Mouse (Mus musculus) stomach, embryonic 15.5 days (tissue): ENCODE measurements around the gene Gm9803. TPM values are rescaled to one million over a fixed set of nuclear protein-coding genes. Genes with fewer than 3 reads are reported as not detected.
A peak's percentile ranks its signal among the peaks of the same experiment; 100 is the strongest.
"Not testable (repeated sequence)": the region's sequence is repeated elsewhere in the genome, so short reads cannot be mapped to it uniquely, and the experiment has no call there.

Source experiments
- ATAC-seq: fragments of 200-750 bp; cut with Nextera tagmentation; 2 replicates; pipeline ENCODE4 v1.8.0; 2017; ENCODE audit warnings: low read depth, moderate number of reproducible peaks, moderate TSS enrichment; ENCODE audit not compliant: insufficient read depth, low FRiP score
- H3K27ac ChIP-seq: fragments of 300-500 bp; sonication (generic); 2 replicates; pipeline ENCODE4 v1.5.1; 2015; ENCODE audit warnings: mild to moderate bottlenecking, inconsistent platforms
- H3K27me3 ChIP-seq: fragments of 300-500 bp; sonication (generic); replicated peaks from 2 replicates; pipeline ENCODE4 v1.6.1; 2015; ENCODE audit warnings: inconsistent platforms
- H3K36me3 ChIP-seq: fragments of 300-500 bp; sonication (generic); 2 replicates; pipeline ENCODE4 v1.6.1; 2015; ENCODE audit warnings: inconsistent platforms
- H3K4me1 ChIP-seq: fragments of 300-500 bp; sonication (generic); 2 replicates; pipeline ENCODE4 v1.6.1; 2015; ENCODE audit warnings: inconsistent platforms
- H3K4me2 ChIP-seq: fragments of 300-500 bp; sonication (generic); 2 replicates; pipeline ENCODE4 v1.6.1; 2015; ENCODE audit warnings: mild to moderate bottlenecking, inconsistent platforms
- H3K4me3 ChIP-seq: fragments of 300-500 bp; sonication (generic); replicated peaks from 2 replicates; pipeline ENCODE4 v1.5.1; 2015; ENCODE audit warnings: inconsistent platforms
- H3K9ac ChIP-seq: fragments of 300-500 bp; sonication (generic); 2 replicates; pipeline ENCODE4 v1.6.1; 2015; ENCODE audit warnings: inconsistent platforms
- H3K9me3 ChIP-seq: fragments of 300-500 bp; sonication (generic); 2 replicates; pipeline ENCODE4 v1.6.1; 2016; ENCODE audit warnings: inconsistent platforms
- WGBS: fragments of 180-500 bp; shearing (Covaris S2); methylation state at CpG from one replicate; pipeline ENCODE4 v1.1.7; 2015; 5-methylcytosine and 5-hydroxymethylcytosine counted together
- polyA plus RNA-seq: library from polyadenylated mRNA; unstranded; fragments of >200 nt; fragmentation: Nextera tagmentation; extraction: Ambion mirVana; gene quantifications from 2 replicates; pipeline ENCODE4 v1.2.1, GENCODE M21; 2015

Gene Gm9803
- 9.6 and 36.0 TPM in 2 replicates for polyA plus RNA-seq

DNA sequence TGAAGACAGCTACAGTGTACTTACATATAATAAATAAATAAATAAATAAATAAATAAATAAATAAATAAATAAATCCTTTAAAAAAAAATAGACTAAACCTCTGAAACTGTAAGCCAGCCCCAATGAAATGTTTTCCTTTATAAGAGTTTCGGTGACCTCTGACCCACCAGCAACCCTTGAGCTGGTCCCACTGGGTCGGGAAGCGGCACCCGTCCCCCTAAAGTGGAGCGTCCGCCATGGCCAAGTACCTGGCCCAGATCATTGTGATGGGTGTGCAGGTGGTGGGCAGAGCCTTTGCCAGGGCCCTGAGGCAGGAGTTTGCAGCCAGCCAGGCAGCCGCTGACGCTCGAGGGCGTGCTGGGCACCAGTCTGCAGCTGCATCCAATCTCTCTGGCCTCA, at the start of gene Gm9803:
TSS of gene Gm9803 (plus strand) at position 154 of the 400 bp plus-strand sequence.
- not testable (repeated sequence) for H3K9me3 ChIP-seq, H3K4me2 ChIP-seq, H3K4me1 ChIP-seq, H3K9ac ChIP-seq, H3K27ac ChIP-seq, H3K36me3 ChIP-seq, ATAC-seq, H3K27me3 ChIP-seq, H3K4me3 ChIP-seq
- 97% methylated on average over 10 of the region's 10 CpGs for WGBS

DNA sequence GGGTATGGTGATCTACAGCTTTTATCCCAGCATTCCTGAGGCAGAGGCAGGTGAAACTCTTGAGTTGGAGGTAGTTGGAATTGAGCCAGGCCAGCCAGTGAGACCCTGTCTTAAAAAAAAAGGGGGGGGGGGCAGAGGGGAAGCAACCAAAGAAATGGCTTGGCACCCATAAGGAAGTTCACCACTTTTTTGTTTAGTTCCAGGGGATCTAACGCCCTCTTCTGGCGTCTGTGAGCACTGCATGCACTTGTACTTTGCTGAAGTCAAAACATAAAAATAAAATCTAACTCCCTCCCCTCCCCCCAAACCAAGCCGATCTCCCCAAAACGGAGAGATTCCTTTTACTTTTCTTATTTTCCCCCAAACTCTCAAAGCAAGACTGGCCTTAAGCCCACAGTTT, 48.5 kb upstream of the Gm9803 start:
- no peaks in the 10 kb centered on the region for H3K36me3 ChIP-seq
- WGBS, result 50% methylated on average over 4 of the region's 4 CpGs
- ATAC-seq, result no peak
- no peak overlapping the region for H3K9ac ChIP-seq
- peaks cover 3% of the 10 kb centered on the region; the same call in 1 of the 2 replicates for H3K4me1 ChIP-seq
- no peak overlapping the region for H3K4me3 ChIP-seq
- H3K27ac ChIP-seq, result no peak overlapping the region
- H3K9me3 ChIP-seq, result no peaks in the 10 kb centered on the region
- no peak overlapping the region for H3K4me2 ChIP-seq
- H3K27me3 ChIP-seq, result no peaks in the 10 kb centered on the region

DNA sequence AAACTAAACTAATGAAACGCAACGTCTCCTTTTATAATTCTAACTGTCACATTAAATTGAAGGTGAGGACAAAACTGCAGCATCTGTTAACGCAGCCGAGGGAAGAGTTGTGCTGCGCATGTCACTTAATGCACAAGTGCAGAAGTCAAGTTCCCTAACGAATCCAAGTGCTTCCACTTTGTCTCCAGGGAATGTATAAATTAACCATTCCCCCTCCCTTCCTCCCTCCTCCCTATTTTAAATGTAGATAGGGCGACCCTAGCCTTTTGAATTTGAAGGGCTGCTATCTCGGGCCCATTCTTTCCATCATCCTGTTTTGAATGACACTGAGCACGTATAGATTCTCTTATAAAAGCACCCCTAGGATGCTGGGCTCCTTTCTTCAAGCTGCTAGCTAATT, 46.4 kb upstream of the Gm9803 start:
- 20% methylated on average over 9 of the region's 9 CpGs for WGBS
- no peak overlapping the region for H3K27ac ChIP-seq
- H3K9me3 ChIP-seq, result no peaks in the 10 kb centered on the region

DNA sequence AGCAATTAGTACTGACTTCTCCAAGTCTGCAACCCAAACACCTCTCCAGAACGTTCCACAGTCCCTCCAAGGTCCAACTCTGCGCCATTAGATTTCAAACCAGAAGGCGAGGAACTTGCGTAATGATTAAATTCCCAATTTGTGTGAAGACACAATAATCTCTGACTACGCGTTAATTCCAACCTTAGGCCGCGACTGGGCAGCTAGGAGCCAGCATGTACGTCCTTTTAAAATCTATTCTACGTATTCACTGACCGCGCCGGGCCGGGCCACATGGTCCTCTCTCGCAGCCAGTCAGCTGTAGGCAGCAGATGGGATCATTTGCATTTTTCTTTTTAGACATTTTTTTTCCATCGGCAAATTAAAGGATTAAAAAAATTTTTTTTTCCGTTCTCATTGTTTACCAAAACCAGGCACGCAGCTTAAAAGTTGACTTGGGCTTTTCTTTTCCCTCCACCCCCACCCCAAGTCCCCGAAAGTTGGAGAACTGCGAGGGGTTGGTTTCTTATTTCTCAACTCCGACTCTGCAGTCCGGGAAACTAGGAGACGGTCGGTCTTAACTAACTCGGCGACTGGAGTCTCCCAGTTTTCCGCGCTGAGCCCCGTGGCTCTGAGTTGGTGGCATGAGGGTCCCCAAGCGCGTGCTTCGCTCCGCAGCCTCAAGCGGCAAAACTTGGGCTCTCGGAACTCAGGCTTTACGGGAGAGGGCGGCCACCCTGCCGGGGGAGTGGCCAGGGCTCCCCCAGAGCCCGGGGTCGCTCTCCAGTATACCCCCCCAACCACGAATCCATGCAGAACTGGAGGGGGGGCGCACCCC, 45.8 kb upstream of the Gm9803 start:
- Histone ChIP-seq H3K27me3 (no peaks in the 10 kb centered on the region), H3K4me2 (peak overlapping the region; percentile 78), H3K4me3 (peak overlapping the region; percentile 86), H3K4me1 (peaks cover 19% of the 10 kb centered on the region; the same call in 1 of the 2 replicates), H3K9me3 (no peaks in the 10 kb centered on the region), H3K9ac (peak overlapping the region; percentile 80), H3K36me3 (no peaks in the 10 kb centered on the region), H3K27ac (peak overlapping the region; percentile 97)
- under 1% methylated on average over 42 of the region's 42 CpGs for WGBS
- ATAC-seq, result no peak

More for the DNA sequence above, 46.4 kb upstream of the Gm9803 start:
- peak overlapping the region; percentile 86 for H3K4me3 ChIP-seq
- H3K9ac ChIP-seq, result no peak overlapping the region
- peaks cover 18% of the 10 kb centered on the region; the same call in 1 of the 2 replicates for H3K4me1 ChIP-seq
- no peaks in the 10 kb centered on the region for H3K36me3 ChIP-seq
- H3K4me2 ChIP-seq, result peak overlapping the region; percentile 78
- no peaks in the 10 kb centered on the region for H3K27me3 ChIP-seq
- ATAC-seq, result no peak

DNA sequence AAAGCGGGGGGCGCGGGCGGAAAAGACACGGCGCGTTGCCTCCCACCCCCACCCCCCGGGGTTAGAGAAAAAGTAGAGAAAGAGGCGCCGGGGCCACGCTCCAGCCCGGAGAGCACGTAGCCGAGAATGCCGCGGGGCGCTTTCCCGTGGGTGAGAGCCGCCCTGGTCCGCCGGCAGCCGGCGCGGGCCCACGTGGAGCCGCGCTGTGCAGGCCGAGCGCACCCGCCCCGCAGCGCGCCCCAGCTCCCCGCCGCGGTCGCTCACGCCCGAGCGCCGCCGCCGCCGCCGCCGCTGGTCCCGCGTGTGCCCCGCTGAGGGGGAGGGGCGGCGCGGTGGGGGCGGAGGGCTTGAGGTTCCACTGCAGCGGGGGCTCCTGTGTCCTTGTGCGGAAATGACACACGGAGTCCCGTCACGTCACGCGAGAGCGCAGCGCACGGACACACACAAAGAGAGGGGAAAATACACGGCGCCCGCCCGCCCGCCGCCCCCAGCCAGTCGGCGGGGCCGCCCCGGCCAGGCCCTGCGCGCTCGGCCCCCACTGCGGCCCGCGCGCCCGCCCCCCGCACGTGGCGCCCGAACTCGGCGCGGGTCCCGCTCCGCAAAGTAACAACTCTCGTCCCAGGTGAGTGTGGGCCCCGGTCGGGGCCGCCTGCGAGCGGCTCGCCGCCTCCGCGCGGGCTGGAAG, 45.0 kb upstream of the Gm9803 start, which contains the start of gene Bend3:
TSS of gene Bend3 (plus strand) at position 81 of the 685 bp plus-strand sequence.
- H3K4me1 ChIP-seq, result peaks cover 26% of the 10 kb centered on the region; the same call in 1 of the 2 replicates
- peak within 1 kb of the TSS; percentile 86 for H3K4me3 ChIP-seq
- no peaks in the 10 kb centered on the region for H3K9me3 ChIP-seq
- H3K27ac ChIP-seq, result peak within 1 kb of the TSS; percentile 97
- H3K4me2 ChIP-seq, result peak within 1 kb of the TSS; percentile 78
- H3K9ac ChIP-seq, result peak within 1 kb of the TSS; percentile 80
- WGBS, result 1% methylated on average over 50 of the region's 101 CpGs
- peak; percentile 40 for ATAC-seq
- no peaks in the 10 kb centered on the region for H3K36me3 ChIP-seq
- H3K27me3 ChIP-seq, result no peaks in the 10 kb centered on the region

DNA sequence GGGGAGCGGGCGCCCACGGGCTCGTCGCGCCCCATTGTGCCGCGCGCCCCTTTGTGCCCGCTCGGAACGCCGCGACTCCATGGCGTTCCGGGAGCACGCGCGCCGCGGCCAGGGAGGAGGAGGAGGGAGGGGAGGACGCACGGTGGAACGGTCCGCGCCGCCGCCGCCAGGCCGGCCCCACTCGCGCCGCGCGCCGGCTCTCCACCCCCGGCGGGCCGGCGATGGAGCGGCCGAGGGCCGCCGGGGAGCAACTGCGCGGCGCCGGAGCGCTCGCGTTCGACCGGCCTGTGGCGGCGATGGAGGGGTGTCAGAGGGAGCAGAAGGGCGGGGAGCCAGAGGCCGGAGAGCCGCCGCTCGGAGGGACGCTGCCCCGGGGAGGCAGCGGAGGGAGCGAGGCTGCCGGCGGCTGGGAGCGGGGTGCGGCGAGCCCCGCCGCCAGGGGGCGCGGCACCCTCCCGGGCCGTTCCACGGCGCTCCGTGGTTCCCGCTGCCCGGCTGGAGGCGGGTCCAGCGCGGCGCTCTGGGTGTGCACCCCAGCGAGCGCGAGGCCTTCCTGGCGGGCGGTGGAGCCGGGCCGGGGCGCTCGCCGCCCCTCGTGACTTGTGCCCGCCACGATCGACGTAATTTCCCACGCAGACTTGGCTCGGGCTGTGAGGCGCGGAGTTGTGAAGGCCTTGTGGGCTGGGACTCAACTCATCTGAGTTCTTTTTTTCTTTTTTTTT, 44.3 kb upstream of the Gm9803 start:
- Histone ChIP-seq H3K4me3 (peak overlapping the region; percentile 86), H3K4me1 (peaks cover 26% of the 10 kb centered on the region; the same call in 1 of the 2 replicates), H3K36me3 (no peaks in the 10 kb centered on the region), H3K4me2 (peak overlapping the region; percentile 78), H3K27me3 (no peaks in the 10 kb centered on the region), H3K9ac (peak overlapping the region; percentile 80), H3K27ac (peak overlapping the region; percentile 97), H3K9me3 (no peaks in the 10 kb centered on the region)
- WGBS, result under 1% methylated on average over 65 of the region's 103 CpGs
- ATAC-seq, result peak; percentile 89

DNA sequence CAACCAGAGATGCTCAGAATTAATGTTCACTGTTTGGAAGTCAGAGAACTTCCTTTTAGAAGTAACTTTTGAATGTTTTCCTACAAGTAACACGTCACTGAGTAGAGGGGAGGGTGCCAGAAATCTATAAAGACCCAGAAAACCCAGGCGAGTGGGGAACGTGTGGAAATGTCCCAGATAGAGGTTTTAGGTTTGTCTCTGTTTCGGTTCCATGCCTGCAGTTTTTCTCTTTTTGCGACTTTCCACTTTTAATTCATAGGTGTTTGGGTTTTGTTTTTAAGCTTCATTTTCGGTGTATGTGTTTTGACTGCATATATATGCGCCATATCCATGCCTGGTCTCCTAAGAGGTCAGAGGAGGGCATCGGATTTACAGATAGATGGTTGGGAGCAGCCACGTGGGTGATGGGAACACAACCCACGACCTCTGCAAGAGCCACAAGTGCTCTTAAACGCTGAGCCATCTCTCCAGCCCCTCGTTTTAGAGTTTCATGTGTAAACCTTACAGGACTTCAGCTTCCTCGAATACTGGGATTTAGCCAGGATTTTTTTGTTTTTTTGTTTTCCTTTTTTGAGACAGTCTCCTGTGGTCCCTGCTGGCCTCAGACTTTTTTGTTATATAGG, 43.5 kb upstream of the Gm9803 start:
- Histone ChIP-seq H3K27ac (peak overlapping the region; percentile 97), H3K9me3 (no peaks in the 10 kb centered on the region), H3K36me3 (no peaks in the 10 kb centered on the region), H3K27me3 (no peaks in the 10 kb centered on the region), H3K4me1 (peaks cover 26% of the 10 kb centered on the region; the same call in 1 of the 2 replicates), H3K9ac (peak overlapping the region; percentile 40; the same call in 1 of the 2 replicates), H3K4me2 (peak overlapping the region; percentile 78), H3K4me3 (peak overlapping the region; percentile 86)
- 9% methylated on average over 13 of the region's 13 CpGs for WGBS
- no peak for ATAC-seq

DNA sequence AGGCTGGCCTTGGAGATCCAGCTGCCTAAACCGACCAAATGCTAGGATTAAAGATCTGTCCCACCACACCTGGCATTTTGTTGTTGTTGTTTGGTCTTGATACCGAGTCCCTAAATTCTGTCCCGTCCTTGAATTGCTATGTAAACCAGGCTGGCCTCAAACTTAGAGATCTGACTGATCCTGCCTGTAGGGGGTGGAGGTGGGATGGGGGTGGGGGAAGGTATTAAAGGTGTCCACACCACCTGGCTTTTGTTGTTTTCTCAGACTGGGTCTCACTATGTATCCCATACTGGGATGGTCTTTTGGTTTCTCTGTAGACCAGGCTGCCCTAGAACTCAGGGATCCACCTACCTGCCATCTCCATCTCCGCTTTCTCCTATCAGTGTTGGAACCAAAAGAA, 42.7 kb upstream of the Gm9803 start:
- whole genome bisulfite sequencing, result 42% methylated on average over 4 of the region's 4 CpGs
- Histone ChIP-seq H3K4me2 (peak overlapping the region; percentile 78; the same call in 1 of the 2 replicates), H3K4me1 (peaks cover 26% of the 10 kb centered on the region)

DNA sequence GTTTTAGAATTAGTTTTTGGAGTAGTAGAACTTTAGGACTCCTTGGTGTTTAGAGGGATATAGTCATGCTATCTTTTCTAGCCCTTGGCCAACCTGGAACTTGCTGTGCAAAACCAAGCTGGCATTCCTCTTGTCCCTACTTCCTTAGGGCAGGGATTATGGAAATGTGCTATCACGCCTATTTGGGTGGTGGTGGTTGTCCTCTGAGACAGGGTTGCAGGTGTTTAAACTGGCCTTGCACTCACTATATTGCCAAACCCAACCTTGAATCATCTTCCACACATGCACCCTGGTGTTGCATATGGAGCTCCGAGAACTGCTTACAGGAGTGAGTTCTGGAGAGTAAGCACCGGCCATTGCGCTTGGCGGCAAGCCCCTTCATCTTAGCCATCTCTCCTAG, 41.9 kb upstream of the Gm9803 start:
- Histone ChIP-seq H3K36me3 (no peaks in the 10 kb centered on the region), H3K27me3 (no peaks in the 10 kb centered on the region), H3K4me1 (peaks cover 26% of the 10 kb centered on the region), H3K9ac (no peak overlapping the region), H3K27ac (no peak overlapping the region), H3K9me3 (no peaks in the 10 kb centered on the region), H3K4me3 (no peak overlapping the region), H3K4me2 (no peak overlapping the region)
- WGBS, result 89% methylated on average over 5 of the region's 5 CpGs
- no peak for ATAC-seq

More for the DNA sequence above, 42.7 kb upstream of the Gm9803 start:
- no peaks in the 10 kb centered on the region for H3K27me3 ChIP-seq
- no peak overlapping the region for H3K9ac ChIP-seq
- no peak overlapping the region for H3K4me3 ChIP-seq
- H3K27ac ChIP-seq, result no peak overlapping the region
- H3K36me3 ChIP-seq, result no peaks in the 10 kb centered on the region
- ATAC-seq, result no peak
- H3K9me3 ChIP-seq, result no peaks in the 10 kb centered on the region

DNA sequence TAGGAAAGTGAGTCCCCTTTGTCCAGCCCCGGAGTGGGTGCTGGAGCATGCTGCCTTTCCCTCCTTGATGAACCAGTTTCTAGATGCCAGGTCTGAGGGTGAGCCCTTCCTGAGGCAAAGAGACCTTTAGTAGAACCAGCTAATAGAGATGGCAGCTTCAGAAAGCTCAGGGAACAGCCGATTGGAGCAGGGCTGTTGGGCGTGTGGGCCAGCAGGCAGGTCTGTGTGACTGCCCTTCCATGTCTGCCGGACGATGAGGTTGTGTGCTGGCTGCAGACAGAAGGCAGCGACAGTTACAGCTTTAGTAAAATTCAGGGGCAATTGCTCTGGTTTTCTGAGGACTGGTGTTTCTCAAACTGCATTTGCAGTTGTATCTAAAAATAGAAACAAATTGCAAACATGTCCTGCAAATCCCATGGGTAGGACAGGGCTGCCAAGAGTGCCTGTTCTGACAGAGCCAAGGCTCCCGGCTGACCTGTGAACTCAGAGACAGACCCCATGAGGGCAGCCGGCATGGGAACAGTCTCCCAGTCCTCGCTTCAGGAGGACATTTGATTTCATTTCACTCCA, 40.4 kb upstream of the Gm9803 start:
- WGBS, result 34% methylated on average over 9 of the region's 9 CpGs
- no peak for ATAC-seq
- Histone ChIP-seq H3K27me3 (no peaks in the 10 kb centered on the region), H3K4me3 (no peak overlapping the region), H3K4me2 (0 out of 2 replicates have a peak overlapping the region, but pooled peaks have one; percentile 8), H3K36me3 (no peaks in the 10 kb centered on the region), H3K4me1 (peaks cover 26% of the 10 kb centered on the region), H3K9me3 (no peaks in the 10 kb centered on the region), H3K27ac (peak overlapping the region; percentile 45; the same call in 1 of the 2 replicates), H3K9ac (no peak overlapping the region)

DNA sequence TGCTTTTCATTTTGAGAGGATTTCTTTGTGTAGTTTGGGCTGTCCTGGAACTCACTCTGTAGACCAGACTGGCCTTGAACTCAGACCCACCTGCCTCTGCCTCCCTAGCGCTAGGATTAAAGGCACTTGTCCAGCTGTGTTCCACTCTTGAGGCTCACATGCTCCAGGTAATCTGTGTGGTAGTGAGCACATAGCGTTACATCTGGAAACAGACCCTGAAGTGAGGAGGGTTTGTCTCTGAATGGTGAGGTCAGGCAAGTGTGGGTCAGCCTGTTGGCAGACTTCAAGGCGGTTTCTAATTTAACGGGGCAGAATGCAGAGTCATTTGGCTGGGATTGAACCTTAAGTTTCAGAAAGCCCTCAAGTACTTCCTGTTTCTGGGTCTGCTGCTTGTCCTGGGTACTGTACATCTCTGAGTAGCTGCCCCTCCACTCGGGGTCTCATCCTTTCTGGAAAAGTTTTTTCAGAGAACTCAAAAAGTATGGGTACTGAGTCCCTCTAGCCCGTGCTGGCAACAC, 38.1 kb upstream of the Gm9803 start:
- 75% methylated on average over 6 of the region's 6 CpGs for WGBS
- peaks cover 25% of the 10 kb centered on the region for H3K4me1 ChIP-seq
- H3K27me3 ChIP-seq, result no peaks in the 10 kb centered on the region
- no peak overlapping the region for H3K4me3 ChIP-seq
- H3K27ac ChIP-seq, result no peak overlapping the region
- H3K9me3 ChIP-seq, result no peaks in the 10 kb centered on the region
- no peak overlapping the region for H3K4me2 ChIP-seq
- H3K9ac ChIP-seq, result no peak overlapping the region
- no peaks in the 10 kb centered on the region for H3K36me3 ChIP-seq
- ATAC-seq, result no peak
